Mouse (Mus musculus) 3134 (cell line): ENCODE results near the gene Gm20390.

Experiments used
- DNase-seq: peaks from one replicate; pipeline ENCODE4 v3.0.0-alpha.2; 2011; ENCODE audit warnings: low spot score; ENCODE audit not compliant: insufficient read length; ENCODE audit errors: extremely low read depth

Gm20390 gene

DNA sequence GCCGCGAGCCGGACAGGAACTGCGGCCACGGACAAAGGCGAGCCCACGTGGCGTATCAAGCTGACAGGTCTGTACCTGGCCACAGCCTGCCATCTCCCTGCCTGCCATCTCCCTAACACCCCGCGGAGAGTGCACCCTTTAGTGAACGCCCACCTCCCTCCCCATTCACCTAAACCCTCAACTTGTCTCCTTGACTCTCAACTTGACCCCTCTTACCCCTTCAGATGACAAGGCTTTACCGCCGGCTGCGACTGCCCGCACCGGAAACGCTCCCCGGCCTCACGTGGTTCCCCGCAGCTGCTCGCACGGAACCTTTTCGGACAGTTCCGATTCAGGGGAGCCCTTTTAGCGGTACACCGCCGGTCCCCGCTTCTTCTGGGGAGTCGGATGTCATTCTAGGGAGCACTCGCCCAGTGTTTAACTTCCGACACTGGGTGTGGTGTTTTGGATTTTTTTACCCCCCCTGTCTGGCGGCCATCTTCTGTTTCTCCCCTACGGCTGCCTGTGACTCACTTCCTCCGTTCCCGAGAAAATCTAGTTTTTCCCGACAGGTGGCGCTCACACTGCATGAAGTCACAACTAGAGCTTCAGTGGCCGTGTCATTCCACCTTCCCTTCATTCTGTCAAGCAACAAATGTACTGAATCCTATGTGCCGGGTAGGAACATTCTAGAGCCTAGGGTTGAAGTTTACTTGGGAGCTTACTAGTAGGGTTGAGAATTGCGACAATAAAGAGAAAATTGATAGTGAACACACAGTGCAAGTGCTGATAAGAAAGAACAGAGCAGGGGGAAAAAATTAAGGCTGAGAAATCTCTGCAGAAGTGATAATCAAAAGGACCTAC is at the start of gene Gm20390, which contains the start of gene Nme1:
TSS of gene Gm20390 (minus strand) at position 289 of the 843 bp plus-strand sequence.
TSS of gene Nme1 (minus strand) at position 517 of the 843 bp plus-strand sequence.
- peak; percentile 93 for DNase-seq

DNA sequence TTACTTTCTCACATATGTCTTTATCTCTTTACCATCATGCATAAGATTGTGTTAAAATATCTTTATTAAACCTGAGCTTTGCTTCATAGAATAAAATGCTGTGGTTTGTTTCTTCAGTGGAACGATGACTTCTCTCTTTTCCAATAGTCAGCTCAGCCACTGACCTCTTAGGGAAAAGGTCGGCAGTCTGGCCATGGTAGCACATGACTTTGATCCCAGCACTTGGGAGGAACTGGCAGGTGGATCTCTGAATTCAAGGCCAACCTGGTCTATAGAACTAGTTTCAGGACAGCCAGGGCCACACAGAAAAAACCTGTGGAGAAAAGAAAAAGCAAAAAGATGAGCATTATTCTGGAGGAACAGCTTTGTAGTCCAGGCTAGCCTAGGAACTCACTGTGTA is 35.3 kb upstream of the Gm20390 start:
- no peak for DNase-seq

DNA sequence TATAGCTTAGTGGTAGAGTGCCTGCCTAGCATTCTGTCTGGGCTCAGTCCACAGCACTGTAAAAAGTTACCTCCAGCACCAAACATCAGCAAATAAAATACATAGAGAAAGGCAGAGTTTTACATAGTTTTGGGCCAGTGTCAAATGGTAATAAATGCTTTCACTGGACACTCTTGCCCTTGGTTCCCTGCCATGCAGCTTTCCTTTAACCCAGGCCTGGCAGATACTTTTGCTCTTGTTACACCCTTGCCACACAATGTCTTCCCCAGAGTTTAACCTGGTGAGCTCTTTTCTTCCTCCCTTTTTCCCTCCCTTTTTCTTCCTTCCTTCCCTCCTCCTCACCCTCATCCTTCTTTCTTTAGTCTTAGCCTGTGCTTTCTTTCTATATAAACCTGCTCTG is 31.2 kb upstream of the Gm20390 start:
- no peak for DNase-seq

DNA sequence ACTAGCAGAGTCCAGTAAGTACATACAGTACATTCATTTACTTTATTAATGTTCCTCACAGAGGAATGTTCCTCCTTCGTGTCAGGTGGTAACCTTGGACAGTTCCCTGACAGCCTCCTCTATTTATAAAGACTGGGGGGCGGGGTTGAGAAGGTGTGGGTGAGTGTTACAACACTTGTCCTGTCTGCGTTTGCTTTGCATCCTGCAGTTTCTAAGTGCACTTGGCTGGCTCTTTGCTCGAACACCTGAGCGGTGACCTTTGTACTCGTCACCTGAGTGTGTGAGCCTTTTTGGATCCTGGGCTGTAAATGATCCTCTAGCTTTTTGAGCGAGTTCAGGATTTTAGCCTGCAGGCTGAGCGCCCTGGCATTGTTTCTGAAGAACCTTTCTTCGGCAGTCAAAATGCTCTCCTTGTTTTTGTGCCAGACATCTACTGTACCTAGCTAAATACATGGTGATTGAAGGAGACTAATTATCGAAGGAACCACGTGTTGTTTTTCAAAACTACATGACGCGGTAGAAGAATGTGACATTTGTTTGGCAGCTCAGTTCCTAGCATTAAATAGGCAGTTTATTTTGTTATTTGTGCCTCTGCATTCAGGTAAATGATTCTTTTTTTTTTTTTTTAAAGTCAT is 29.2 kb upstream of the Gm20390 start:
- no peak for DNase-seq

DNA sequence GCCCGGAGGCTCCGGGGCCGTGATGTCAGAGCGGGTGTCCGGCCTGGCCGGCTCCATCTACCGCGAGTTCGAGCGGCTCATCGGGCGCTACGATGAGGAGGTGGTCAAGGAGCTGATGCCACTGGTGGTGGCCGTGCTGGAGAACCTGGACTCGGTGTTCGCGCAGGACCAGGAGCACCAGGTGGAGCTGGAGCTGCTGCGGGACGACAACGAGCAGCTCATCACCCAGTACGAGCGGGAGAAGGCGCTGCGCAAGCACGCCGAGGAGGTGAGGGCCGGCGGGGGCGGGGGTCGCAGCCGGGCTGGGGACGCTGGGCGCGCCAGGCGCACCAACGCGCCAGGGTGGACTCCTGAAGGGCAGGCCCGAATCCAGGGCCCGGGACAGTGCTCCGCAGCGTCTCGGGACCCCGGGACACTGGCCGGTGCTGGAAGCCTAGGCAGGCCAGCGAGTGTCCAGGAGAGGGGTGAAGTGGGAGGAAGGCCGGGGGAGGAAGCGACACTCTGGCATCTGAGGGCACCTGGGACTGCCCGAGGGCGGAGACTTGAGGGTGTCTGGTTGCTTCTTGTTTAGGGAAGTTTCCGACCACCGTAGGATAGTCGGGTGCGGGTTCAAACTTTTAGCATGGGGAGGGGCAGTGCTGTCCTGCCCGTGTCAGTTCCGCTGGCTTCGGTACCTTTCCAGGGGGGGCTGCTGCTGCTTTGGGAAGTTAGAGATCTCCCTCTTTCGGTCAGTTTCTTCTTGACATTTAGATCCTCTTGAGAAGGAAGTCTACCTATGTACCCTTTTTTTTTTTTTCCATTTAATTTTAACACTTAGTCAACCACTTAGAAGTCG is 28.4 kb upstream of the Gm20390 start:
- DNase-seq: peak; percentile 73

DNA sequence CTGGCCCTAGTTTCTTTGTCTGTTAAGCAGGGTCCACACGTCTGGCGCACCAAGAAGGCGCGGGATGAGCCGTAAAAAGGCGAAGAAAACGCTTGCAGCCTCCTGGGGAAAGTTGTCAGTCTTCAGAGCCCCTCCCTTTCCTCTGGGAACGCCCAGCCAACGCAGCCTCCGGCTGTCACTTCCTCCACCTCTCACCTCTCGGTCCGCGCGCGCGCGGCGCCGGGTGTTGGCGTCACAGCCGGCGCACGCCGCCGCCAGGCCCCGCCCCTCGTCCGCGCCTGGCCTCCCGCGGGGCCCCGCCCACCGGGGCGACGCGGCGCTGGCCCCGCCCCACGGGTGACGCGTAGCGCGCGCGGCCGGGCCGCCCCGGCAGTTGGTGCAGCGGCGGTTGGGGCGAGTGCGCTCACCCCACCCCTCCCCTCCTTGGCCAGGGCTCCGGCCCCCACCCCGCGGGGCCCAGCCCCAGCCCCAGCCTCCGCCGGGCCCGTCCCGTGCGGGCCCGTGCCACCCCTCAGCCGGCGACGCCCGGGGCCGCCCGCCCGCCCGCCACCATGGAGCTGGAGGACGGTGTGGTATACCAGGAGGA is 27.7 kb upstream of the Gm20390 start, which contains the start of gene Spag9:
TSS of gene Spag9 (plus strand) at position 372 of the 586 bp plus-strand sequence.
- peak; percentile 88 for DNase-seq

DNA sequence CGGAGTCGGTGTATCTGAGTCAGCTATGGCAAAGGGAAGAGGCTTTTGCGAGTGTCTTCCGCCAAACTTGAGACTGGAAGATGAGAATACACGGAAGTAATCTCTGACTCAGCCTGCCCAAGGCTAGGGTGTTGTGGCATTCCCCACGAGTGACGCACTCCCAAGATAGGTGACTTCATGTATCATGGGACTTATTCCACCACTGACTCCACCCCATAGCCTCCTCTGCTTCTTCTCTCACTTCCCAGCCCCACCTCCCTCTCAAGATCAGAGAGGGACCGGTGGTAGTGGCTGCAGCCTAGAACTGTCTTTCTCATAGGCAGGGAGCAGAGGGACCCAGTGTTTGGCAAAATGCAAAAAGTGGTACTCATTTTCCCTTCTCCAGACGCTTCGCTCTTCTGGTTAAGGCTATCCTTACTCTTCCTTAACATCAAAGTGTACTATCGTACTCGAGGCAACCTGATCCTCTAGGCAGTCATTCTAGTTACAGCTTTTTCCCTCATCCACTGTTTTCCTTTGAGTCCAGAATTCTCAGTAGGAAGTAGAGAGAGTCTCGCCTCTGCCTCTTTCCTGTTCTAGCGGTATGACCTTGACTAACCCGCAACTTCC is 27.1 kb upstream of the Gm20390 start:
- peak; percentile 87 for DNase-seq

DNA sequence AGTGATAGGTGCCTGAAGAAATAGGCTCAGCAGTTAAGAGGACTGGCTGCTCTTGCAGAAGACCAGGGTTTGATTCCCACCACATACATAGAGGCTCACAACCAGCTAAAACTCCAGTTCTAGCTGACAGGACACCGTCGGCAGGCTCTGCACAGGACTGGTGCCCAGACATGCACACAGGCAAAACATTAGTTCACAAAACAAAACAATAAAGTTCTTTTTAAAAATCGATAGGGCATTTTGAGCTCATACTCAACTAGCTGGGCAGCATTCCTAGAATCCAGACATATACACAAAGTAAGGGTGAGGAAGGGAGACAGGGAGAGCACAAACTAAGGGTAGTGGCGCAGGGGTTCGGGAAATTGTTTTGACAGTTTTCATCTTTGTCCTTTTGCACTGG is 26.4 kb upstream of the Gm20390 start:
- DNase-seq: no peak

DNA sequence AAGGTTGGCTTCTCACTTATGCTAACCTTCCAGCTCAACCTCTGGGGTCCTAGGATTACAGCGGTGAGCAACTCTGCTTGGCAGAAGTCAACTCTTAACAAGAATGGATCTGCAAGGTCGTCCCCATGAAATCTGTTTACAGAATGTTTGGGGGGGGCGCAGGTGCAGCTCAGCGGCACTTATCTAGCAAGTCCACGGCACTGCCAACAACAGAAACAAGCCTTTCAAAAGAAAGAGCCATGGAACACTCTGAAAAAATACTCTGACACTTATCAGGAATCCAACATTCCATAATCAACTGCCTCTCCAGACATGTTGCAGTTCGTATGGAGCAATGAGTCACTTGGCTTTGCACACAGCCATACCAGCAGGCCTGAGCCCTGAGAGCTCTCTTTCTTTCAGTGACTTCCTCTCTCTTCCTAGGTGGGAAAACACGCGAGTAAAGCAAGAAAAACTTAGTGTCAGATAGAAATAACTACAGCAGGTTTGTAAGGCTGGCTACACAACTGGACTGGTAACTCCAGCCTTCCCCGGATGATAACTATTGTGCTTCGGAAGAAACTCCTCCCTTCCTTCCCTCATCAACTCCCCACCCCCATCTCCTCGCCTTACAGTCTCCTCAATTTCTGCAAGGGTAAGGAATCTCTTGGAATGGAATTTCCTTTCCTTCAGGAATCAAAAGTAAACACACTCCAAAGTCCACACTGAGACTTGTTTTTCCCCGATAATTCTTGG is 20.4 kb upstream of the Gm20390 start:
- no peak for DNase-seq

DNA sequence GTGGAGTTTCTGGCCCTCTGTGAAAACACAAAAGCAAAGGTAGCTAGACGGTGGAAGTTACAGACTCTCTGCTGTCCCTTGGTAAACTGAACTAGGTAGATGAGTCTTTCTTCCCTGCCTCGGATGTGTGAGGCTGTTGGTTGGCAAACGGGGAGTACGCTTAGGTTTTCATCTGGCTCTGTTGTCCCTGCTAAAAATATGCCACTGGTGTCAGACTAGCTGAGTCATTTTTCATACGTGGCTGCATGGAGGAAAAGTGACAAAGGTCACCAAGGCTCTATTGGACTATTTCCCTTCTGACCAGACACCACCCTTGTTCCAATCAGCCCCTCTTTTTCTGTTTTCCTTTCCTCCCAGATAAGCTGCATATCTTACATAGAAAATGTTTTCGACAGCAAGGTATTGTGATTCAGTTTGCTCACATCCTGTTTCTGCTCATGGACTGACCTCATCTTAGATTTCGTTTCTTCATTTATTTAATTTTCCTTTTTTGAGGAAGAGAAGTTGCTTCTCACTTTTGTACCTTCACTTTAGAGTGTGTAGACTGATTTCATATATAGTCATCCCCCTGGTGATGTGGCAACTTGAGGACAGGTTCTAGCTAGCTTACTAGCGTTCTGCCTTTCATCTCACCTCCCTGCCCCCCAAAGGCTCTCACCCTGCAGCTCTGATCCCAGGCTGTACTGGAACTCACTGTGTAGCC is 19.7 kb upstream of the Gm20390 start:
- no peak for DNase-seq

DNA sequence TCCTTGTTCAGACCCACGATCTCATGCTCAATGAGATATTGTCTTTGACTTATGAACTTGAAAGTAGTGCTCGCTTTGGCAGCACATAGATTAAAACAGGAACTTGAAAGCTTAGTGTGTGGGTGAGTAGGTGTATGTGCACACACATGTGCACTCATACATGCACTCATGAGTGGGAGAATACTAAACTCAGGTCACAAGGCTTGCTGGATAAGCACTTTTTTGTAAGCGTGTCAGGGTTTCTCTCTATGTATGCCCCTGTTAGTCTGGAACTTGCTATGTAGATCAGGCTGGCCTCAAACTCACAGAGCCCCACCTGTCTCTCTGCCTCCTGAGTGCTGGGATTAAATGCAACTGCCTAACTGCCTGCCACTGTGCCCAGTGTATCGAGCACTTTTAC is 18.9 kb upstream of the Gm20390 start:
- no peak for DNase-seq

DNA sequence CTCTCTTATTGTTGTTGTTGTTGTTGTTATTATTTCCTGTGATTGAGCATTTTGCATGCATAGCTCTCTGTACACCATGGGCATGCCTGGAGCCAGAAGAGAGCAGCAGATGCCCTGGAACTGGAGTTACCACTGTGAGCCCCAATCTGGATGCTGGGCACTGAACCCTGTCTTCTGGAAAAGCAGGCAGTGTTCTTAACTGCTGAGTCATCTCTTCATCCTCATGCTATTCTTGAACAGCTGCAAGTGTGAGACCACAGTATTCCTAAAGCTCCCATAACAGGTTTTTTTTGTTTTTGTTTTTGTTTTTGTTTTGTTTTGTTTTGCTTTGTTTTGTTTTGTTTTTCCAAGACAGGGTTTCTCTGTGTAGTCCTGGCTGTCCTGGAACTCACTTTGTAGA is 18.2 kb upstream of the Gm20390 start:
- no peak for DNase-seq

DNA sequence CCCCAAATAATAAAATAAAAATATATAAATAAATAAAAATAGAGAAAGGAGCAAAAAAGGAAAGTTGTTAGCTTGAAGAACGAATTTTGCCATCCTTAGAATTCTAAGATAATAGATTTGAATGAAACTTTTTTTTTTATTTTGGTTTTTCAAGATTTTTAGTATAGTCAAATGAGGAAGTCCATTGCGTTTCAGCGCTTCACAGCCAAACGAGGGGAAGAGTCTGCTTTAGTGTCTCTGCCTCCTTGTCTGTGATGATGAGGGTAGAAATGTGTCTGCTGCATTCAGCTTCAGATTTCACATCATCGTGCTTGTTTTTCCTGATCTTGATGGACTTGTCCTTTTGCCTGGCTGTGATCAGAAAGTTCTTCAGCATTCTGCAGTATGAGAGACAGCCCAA is 17.2 kb upstream of the Gm20390 start:
- no peak for DNase-seq

DNA sequence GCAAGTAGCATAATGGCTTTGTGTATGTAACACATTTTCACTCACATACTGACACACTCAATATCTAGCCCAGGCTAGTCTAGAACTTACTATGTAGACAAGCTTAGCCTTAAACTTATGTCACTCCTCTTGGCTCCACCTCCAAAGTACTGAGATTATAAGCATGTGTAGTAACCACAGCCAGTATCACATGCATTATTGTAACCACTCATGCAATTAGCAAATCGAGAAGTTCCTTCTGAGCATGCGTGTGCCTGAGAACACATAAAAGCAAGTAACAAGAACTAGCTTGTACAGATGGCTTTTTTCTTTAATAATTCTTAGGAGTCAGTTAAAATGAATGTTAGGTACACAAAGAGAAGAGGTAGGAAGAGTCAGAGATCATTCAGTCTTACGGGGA is 16.5 kb upstream of the Gm20390 start:
- no peak for DNase-seq

DNA sequence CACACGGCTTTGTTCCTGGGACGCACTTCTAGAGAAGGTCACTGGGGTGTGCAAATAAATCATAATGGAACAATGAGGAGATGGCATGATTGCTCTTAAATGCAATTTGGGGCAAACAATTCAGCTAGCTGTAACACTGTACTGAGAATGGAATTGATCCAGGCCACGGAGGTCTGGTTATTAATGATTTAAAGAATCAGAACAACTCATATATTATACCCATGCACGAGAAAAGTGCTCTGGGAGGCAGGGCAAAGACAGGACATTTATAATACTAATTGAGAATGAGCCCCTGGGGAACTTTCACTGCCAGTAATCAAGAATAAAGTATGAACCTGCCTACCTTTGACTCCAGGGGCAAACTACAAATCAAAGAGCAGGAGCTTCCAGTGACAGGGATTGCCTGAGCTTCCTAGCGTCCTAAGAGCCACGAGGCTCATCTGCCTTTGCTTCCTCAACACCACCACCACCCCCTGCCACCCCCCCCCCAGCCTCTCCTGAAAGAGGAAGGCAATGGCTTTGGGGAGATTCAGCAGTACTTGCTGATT is 11.5 kb upstream of the Gm20390 start:
- no peak for DNase-seq

DNA sequence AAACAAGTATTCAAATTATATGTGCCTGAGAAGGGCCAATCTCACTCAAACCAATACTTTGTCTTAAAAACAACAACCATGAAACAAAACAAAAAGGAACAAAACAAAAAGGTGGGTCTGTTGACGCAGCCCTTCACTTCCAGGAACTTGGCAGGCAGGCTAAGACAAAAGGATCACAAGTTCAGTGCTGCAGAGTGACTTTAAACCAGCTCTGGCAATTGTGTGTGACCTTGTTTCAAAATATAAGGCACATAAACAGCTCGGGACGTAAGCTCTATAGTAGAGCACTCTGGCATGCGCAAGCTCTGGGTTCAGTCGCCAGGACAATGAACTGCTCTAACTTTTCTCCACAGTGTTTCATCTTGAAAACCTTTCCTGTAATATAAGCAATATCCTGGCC is 4.9 kb upstream of the Gm20390 start:
- no peak for DNase-seq

DNA sequence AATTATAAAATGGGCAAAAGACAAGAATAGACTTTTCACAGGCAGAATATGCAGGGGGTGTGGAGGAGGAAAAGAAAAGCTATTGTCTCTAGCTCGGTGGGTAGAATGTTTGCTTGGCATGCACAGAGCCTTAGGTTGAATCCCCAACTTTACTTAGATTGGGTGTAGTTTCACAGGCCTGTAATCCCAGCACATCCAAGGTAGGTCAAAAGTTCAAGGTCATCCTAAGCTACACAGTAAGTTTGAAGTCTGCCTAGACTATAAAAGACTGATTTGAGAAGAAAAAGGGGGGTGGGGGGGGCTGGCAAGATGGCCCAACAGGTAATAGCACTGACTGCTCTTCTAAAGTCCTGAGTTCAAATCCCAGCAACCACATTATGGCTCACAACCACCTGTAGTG is 1.7 kb upstream of the Gm20390 start:
- no peak for DNase-seq

DNA sequence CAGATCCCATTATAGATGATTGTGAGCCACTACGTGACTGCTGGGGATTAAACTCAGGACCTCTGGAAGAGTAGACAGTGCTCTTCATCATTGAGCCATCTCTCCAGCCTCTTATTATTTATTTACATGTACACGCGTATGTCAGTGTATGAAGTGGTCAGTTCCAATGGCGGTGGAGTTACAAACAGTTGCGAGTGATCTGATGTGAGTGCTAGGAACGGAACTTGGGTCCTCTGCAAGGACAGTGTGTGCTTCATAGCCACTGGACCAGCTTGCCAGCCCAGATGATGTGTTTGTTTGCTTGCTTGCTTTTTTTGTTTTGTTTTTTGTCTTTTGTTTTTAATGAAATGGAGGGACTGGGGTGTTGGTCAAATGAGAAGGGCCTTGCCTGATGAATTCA is 1.1 kb upstream of the Gm20390 start:
- no peak for DNase-seq

DNA sequence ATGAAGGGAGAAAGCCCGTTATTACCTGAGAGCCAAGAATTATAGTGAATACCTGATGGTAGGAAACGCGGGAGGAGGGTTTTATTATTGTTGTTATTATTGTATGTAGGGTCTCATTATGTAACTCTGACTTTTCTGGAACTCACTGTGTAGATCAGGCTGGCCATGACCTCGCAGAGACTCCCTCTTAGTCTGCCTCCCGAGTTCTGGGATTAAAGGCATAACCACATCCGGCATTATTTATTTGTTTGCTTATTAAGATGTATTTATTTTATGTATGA is 695 bp upstream of the Gm20390 start:
- no peak for DNase-seq
